Mouse (Mus musculus) MEL (cell line): ENCODE results near the gene Dll3. TPM values are rescaled to one million over a fixed set of nuclear protein-coding genes. Genes with fewer than 3 reads are reported as not detected.

Source experiments
- DNase-seq: peaks from one replicate; pipeline ENCODE4 v3.0.0; 2011; ENCODE audit warnings: low read depth, low spot score
- H3K27ac ChIP-seq: 2 replicates; pipeline ENCODE4 v1.5.1; 2012; ENCODE audit warnings: low read depth, mild to moderate bottlenecking, control low read depth, low read length, moderate library complexity; ENCODE audit not compliant: control insufficient read depth
- H3K27me3 ChIP-seq, 2 experiments: fragments of 150-350 bp in 1 of 2; sonication (generic) in 1 of 2; 2 replicates each; pipeline ENCODE4 v1.6.1; 2012; ENCODE audit warnings: low read length in 2 of 2, mild to moderate bottlenecking in 2 of 2, improper control_type of control experiment in 1 of 2, moderate library complexity in 1 of 2; ENCODE audit not compliant: insufficient read depth in 2 of 2, control insufficient read depth in 1 of 2
- H3K36me3 ChIP-seq, 2 experiments: 2 replicates each; pipeline ENCODE4 v1.6.1; 2012 to 2014; ENCODE audit warnings: low read length in 2 of 2, improper control_type of control experiment in 1 of 2, inconsistent platforms in 1 of 2, mild to moderate bottlenecking in 1 of 2; ENCODE audit not compliant: insufficient read depth in 2 of 2, control insufficient read depth in 1 of 2
- H3K4me1 ChIP-seq, 2 experiments: fragments of 150-350 bp in 1 of 2; sonication (generic) in 1 of 2; 2 replicates each; pipeline ENCODE4 v1.6.1; 2012; ENCODE audit warnings: low read length in 2 of 2, improper control_type of control experiment in 1 of 2, mild to moderate bottlenecking in 1 of 2; ENCODE audit not compliant: insufficient read depth in 2 of 2, control insufficient read depth in 1 of 2
- H3K4me3 ChIP-seq, 2 experiments: fragments of 150-350 bp in 1 of 2; sonication (generic) in 1 of 2; 2 replicates each; pipeline ENCODE4 v1.5.1; 2012; ENCODE audit warnings: low read depth in 2 of 2, low read length in 2 of 2, mild to moderate bottlenecking in 2 of 2, moderate library complexity in 2 of 2, control low read depth in 1 of 2, improper control_type of control experiment in 1 of 2; ENCODE audit not compliant: control insufficient read depth in 1 of 2, insufficient read depth in 1 of 2
- H3K79me2 ChIP-seq: 2 replicates; pipeline ENCODE4 v1.6.1; 2012; ENCODE audit warnings: mild to moderate bottlenecking, low read length, moderate library complexity; ENCODE audit not compliant: control insufficient read depth, poor library complexity, insufficient read depth
- H3K9ac ChIP-seq: 2 replicates; pipeline ENCODE4 v1.6.1; 2012; ENCODE audit warnings: low read depth, mild to moderate bottlenecking, control low read depth, low read length, moderate library complexity; ENCODE audit not compliant: control insufficient read depth, poor library complexity, severe bottlenecking
- H3K9me3 ChIP-seq: fragments of 150-350 bp; sonication (generic); replicated peaks from 2 replicates; pipeline ENCODE4 v1.6.1; 2012; ENCODE audit warnings: mild to moderate bottlenecking, low read length, improper control_type of control experiment, moderate library complexity; ENCODE audit not compliant: insufficient read depth
- BHLHE40 ChIP-seq: IDR thresholded peaks from 2 replicates; pipeline ENCODE4 v1.6.1; 2012; ENCODE audit warnings: low read depth, mild to moderate bottlenecking, inconsistent platforms, low read length, improper control_type of control experiment, borderline replicate concordance
- CHD1 ChIP-seq: IDR thresholded peaks from 2 replicates; pipeline ENCODE4 v1.6.1; 2012; ENCODE audit warnings: low read depth, mild to moderate bottlenecking, inconsistent platforms, low read length, improper control_type of control experiment
- CHD2 ChIP-seq: IDR thresholded peaks from 2 replicates; pipeline ENCODE4 v1.6.1; 2011; ENCODE audit warnings: low read length, improper control_type of control experiment
- CTCF ChIP-seq, 3 experiments: IDR thresholded peaks in 2 of 3; conservative IDR thresholded peaks in 1 of 3; 2 replicates each; pipeline ENCODE4 v1.5.1; 2011 to 2012; ENCODE audit warnings: low read length in 3 of 3, low read depth in 2 of 3, mild to moderate bottlenecking in 2 of 3, improper control_type of control experiment in 1 of 3, inconsistent platforms in 1 of 3, mixed read lengths in 1 of 3, moderate library complexity in 1 of 3; ENCODE audit not compliant: control insufficient read depth in 1 of 3, insufficient read depth in 1 of 3, poor library complexity in 1 of 3, severe bottlenecking in 1 of 3
- E2F4 ChIP-seq: IDR thresholded peaks from 2 replicates; pipeline ENCODE4 v1.6.1; 2011; ENCODE audit warnings: low read depth, low read length, improper control_type of control experiment, borderline replicate concordance
- ELF1 ChIP-seq: IDR thresholded peaks from 2 replicates; pipeline ENCODE4 v1.6.1; 2014; ENCODE audit warnings: low read depth, mild to moderate bottlenecking, inconsistent platforms, low read length, improper control_type of control experiment, moderate library complexity
- EP300 ChIP-seq, 2 experiments: IDR thresholded peaks; 2 replicates each; pipeline ENCODE4 v1.6.1; 2011; ENCODE audit warnings: improper control_type of control experiment in 2 of 2, low read length in 2 of 2, low read depth in 1 of 2, mild to moderate bottlenecking in 1 of 2
- ETS1 ChIP-seq: IDR thresholded peaks from 2 replicates; pipeline ENCODE4 v1.6.1; 2012; ENCODE audit warnings: low read depth, mild to moderate bottlenecking, inconsistent platforms, low read length, improper control_type of control experiment, moderate library complexity
- GABPA ChIP-seq: IDR thresholded peaks from 2 replicates; pipeline ENCODE4 v1.6.1; 2012; ENCODE audit warnings: low read depth, mild to moderate bottlenecking, inconsistent platforms, low read length, improper control_type of control experiment, moderate library complexity
- GATA1 ChIP-seq: IDR thresholded peaks from 2 replicates; pipeline ENCODE4 v1.6.1; 2011; ENCODE audit warnings: low read depth, low read length, improper control_type of control experiment
- HCFC1 ChIP-seq: IDR thresholded peaks from 2 replicates; pipeline ENCODE4 v1.6.1; 2012; ENCODE audit warnings: low read depth, mild to moderate bottlenecking, inconsistent platforms, low read length, improper control_type of control experiment, moderate library complexity
- KAT2A ChIP-seq: conservative IDR thresholded peaks from 2 replicates; pipeline ENCODE4 v1.6.1; 2012; ENCODE audit warnings: low read depth, low read length, improper control_type of control experiment, inconsistent platforms
- MAFK ChIP-seq: IDR thresholded peaks from 2 replicates; pipeline ENCODE4 v1.6.1; 2011; ENCODE audit warnings: low read depth, mild to moderate bottlenecking, low read length, improper control_type of control experiment, borderline replicate concordance
- MAX ChIP-seq: IDR thresholded peaks from 2 replicates; pipeline ENCODE4 v1.6.1; 2011; ENCODE audit warnings: low read length, improper control_type of control experiment
- MAZ ChIP-seq: IDR thresholded peaks from 2 replicates; pipeline ENCODE4 v1.6.1; 2012; ENCODE audit warnings: low read depth, mild to moderate bottlenecking, inconsistent platforms, low read length, improper control_type of control experiment
- MEF2A ChIP-seq: IDR thresholded peaks from 2 replicates; pipeline ENCODE4 v1.6.1; 2014; ENCODE audit warnings: low read depth, mild to moderate bottlenecking, inconsistent platforms, low read length, improper control_type of control experiment; ENCODE audit not compliant: poor library complexity, insufficient replicate concordance, severe bottlenecking; ENCODE audit errors: extremely low read depth
- MXI1 ChIP-seq: IDR thresholded peaks from 2 replicates; pipeline ENCODE4 v1.6.1; 2011; ENCODE audit warnings: mild to moderate bottlenecking, low read depth, low read length, improper control_type of control experiment
- MYB ChIP-seq: IDR thresholded peaks from 2 replicates; pipeline ENCODE4 v1.6.1; 2011; ENCODE audit warnings: mild to moderate bottlenecking, low read depth, low read length, improper control_type of control experiment
- NRF1 ChIP-seq: IDR thresholded peaks from 2 replicates; pipeline ENCODE4 v1.6.1; 2014; ENCODE audit warnings: low read depth, mild to moderate bottlenecking, inconsistent platforms, low read length, improper control_type of control experiment, moderate library complexity; ENCODE audit not compliant: poor library complexity, insufficient read depth, severe bottlenecking
- POLR2AphosphoS5 ChIP-seq: IDR thresholded peaks from 2 replicates; pipeline ENCODE4 v1.6.1; 2012; ENCODE audit warnings: low read depth, borderline replicate concordance, mild to moderate bottlenecking, inconsistent platforms, low read length, moderate library complexity, mixed read lengths
- RAD21 ChIP-seq: IDR thresholded peaks from 2 replicates; pipeline ENCODE4 v1.6.1; 2011; ENCODE audit warnings: mild to moderate bottlenecking, low read depth, low read length, improper control_type of control experiment
- RCOR1 ChIP-seq: IDR thresholded peaks from 2 replicates; pipeline ENCODE4 v1.6.1; 2012; ENCODE audit warnings: low read depth, mild to moderate bottlenecking, inconsistent platforms, low read length, improper control_type of control experiment
- TAL1 ChIP-seq: IDR thresholded peaks from 2 replicates; pipeline ENCODE4 v1.6.1; 2012; ENCODE audit warnings: mild to moderate bottlenecking, inconsistent platforms, low read length, moderate library complexity, mixed read lengths
- TBP ChIP-seq: IDR thresholded peaks from 2 replicates; pipeline ENCODE4 v1.8.0; 2011; ENCODE audit warnings: low read depth, low read length, improper control_type of control experiment
- TCF12 ChIP-seq: IDR thresholded peaks from 2 replicates; pipeline ENCODE4 v1.6.1; 2014; ENCODE audit warnings: low read depth, mild to moderate bottlenecking, inconsistent platforms, low read length, improper control_type of control experiment, moderate library complexity
- UBTF ChIP-seq: IDR thresholded peaks from 2 replicates; pipeline ENCODE4 v1.6.1; 2012; ENCODE audit warnings: low read depth, mild to moderate bottlenecking, inconsistent platforms, low read length, improper control_type of control experiment, moderate library complexity, borderline replicate concordance; ENCODE audit not compliant: insufficient read depth
- ZC3H11A ChIP-seq: IDR thresholded peaks from 2 replicates; pipeline ENCODE4 v1.6.1; 2012; ENCODE audit warnings: low read depth, mild to moderate bottlenecking, inconsistent platforms, low read length, improper control_type of control experiment
- ZKSCAN1 ChIP-seq: IDR thresholded peaks from 2 replicates; pipeline ENCODE4 v1.6.1; 2012; ENCODE audit warnings: low read depth, mild to moderate bottlenecking, inconsistent platforms, low read length, improper control_type of control experiment, moderate library complexity
- ZNF384 ChIP-seq: IDR thresholded peaks from 2 replicates; pipeline ENCODE4 v1.6.1; 2012; ENCODE audit warnings: low read depth, mild to moderate bottlenecking, inconsistent platforms, low read length, improper control_type of control experiment
- polyA plus RNA-seq, 2 experiments: library from polyadenylated mRNA; stranded (reverse) in 1 of 2; unstranded in 1 of 2; fragments of >175 nt in 1 of 2; fragments of >200 nt in 1 of 2; gene quantifications; 2 replicates each; pipeline versions ENCODE4 v1.2.1 to v1.2.4; 2012; ENCODE audit warnings: low replicate concordance in 2 of 2, low read depth in 1 of 2; ENCODE audit not compliant: insufficient read length in 2 of 2, insufficient read depth in 1 of 2, missing spikeins in 1 of 2
- total RNA-seq: library from RNA; depleted of rRNA; stranded (reverse); fragments of 300-350 nt; gene quantifications from 2 replicates; pipeline ENCODE4 v1.2.3, GENCODE M21; 2012

The Dll3 gene
- total and polyA plus RNA-seq, 3 experiments = 0.15 to 0.57 TPM; not detected in 1

DNA sequence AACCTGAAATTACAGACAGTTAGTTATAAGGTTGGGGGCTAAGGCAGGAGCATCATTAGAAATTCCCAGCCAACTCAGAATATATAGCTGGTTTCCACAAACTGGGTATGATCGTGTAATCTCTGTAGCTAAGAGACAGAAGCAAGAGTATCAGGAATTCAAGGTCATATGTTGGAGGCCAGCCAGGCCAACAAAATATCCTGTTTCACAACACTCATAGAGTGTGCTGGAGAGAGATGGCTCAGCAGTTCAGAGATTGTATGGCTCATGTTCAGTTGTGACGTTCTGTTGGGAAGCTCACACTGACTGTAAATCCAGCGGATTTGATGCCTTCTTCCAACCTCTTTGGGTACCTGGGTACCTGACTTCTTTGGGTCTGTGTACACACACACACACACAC is 45.7 kb upstream of the Dll3 start:
- no peak for TF ChIP-seq HCFC1
- no peak for TF ChIP-seq E2F4
- TF ChIP-seq UBTF = no peak
- TF ChIP-seq NRF1 = no peak
- TF ChIP-seq GATA1 = no peak
- TF ChIP-seq ZKSCAN1 = no peak
- TF ChIP-seq ELF1 = no peak
- no peak for TF ChIP-seq MEF2A
- TF ChIP-seq GABPA = no peak
- no peak for TF ChIP-seq MAFK
- no peak for TF ChIP-seq ZC3H11A
- no peak for TF ChIP-seq RCOR1
- TF ChIP-seq CTCF (IDR thresholded peaks at IDR 0.05 in 2 of 3, conservative IDR thresholded peaks at IDR 0.05 in 1 of 3; ENCODE audit: control insufficient read depth in 1 of 3, insufficient read depth in 1 of 3, low read depth in 2 of 3, low read length in 3 of 3, poor library complexity in 1 of 3, severe bottlenecking in 1 of 3) = no peak
- TF ChIP-seq CHD2 = no peak
- no peak for TF ChIP-seq MXI1
- TF ChIP-seq RAD21 = no peak
- peaks cover 7 to 18% of the 10 kb centered on the region in 2 experiments for H3K36me3 ChIP-seq
- H3K4me3 ChIP-seq = no peak overlapping the region
- H3K79me2 ChIP-seq = peaks cover 20% of the 10 kb centered on the region
- H3K9me3 ChIP-seq = no peaks in the 10 kb centered on the region
- peak; percentile 60 for DNase-seq
- no peaks in the 10 kb centered on the region for H3K27me3 ChIP-seq
- H3K27ac ChIP-seq = no peak overlapping the region
- peaks cover 2 to 19% of the 10 kb centered on the region in 2 experiments; a peak in 3 of 4 replicates for H3K4me1 ChIP-seq
- H3K9ac ChIP-seq = no peak overlapping the region

DNA sequence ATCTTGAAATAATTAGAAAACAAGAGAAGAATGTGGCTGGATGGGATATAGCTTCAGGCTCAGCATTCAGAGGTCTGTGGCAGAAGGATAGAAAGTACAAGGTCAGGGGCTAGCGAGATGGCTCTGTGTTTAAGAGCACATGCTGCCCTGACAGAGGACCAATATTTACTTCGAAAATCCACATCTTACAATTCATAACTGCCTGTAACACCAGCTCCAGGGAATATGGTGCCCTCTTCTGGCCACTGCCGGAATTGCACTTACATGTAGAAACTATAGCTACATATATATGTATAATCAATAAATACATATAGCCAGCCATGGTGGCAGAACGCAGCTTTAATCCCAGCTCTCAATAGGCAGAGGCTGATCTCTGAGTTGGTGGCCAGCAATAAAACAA is 42.6 kb upstream of the Dll3 start:
- no peaks in the 10 kb centered on the region for H3K27me3 ChIP-seq
- H3K4me3 ChIP-seq = no peak overlapping the region
- H3K36me3 ChIP-seq = peaks cover 0 to 7% of the 10 kb centered on the region in 2 experiments; a peak in 2 of 4 replicates
- H3K4me1 ChIP-seq = peaks cover 0 to 11% of the 10 kb centered on the region in 2 experiments; a peak in 3 of 4 replicates
- H3K9ac ChIP-seq = peak overlapping the region; percentile 71
- no peaks in the 10 kb centered on the region for H3K79me2 ChIP-seq
- no peak overlapping the region for H3K27ac ChIP-seq
- no peaks in the 10 kb centered on the region for H3K9me3 ChIP-seq
- DNase-seq = peak; percentile 87
- no peak for TF ChIP-seq ETS1
- TF ChIP-seq ZKSCAN1 = no peak
- TF ChIP-seq MXI1 = peak; percentile 66
- no peak for TF ChIP-seq TAL1
- TF ChIP-seq NRF1 = no peak
- TF ChIP-seq MYB = no peak
- TF ChIP-seq GABPA = no peak
- no peak for TF ChIP-seq ZNF384
- no peak for TF ChIP-seq CHD1
- TF ChIP-seq UBTF = no peak
- TF ChIP-seq MEF2A = no peak
- TF ChIP-seq POLR2AphosphoS5 = no peak
- TF ChIP-seq MAFK = no peak
- no peak for TF ChIP-seq TBP
- TF ChIP-seq MAX = 0 out of 2 replicates have a peak, but pooled peaks have one; percentile 46
- no peak for TF ChIP-seq TCF12
- TF ChIP-seq EP300 (IDR thresholded peaks at IDR 0.05; ENCODE audit: low read depth in 1 of 2, low read length in 2 of 2) = no peak
- TF ChIP-seq HCFC1 = no peak
- TF ChIP-seq RAD21 = peak; percentile 66
- no peak for TF ChIP-seq E2F4
- no peak for TF ChIP-seq MAZ
- TF ChIP-seq KAT2A = no peak
- no peak for TF ChIP-seq BHLHE40
